Mouse (Mus musculus) layer of hippocampus, postnatal 10 days (tissue): ENCODE data around the gene Adcy3. TPM values are rescaled to one million over a fixed set of nuclear protein-coding genes. Genes with fewer than 3 reads are reported as not detected.
"Not testable (repeated sequence)": the region's sequence is repeated elsewhere in the genome, so short reads cannot be mapped to it uniquely, and the experiment has no call there.

ENCODE experiments used
- DNase-seq, 2 experiments: peaks; one replicate each; pipeline ENCODE4 v3.0.0; 2021; ENCODE audit warnings: low spot score in 2 of 2
- total RNA-seq, 2 experiments: library from RNA; stranded (reverse); gene quantifications; 2 replicates each; pipeline ENCODE4 v1.2.3; 2021

Gene Adcy3
- total RNA-seq, 2 experiments from 2014 or later: 45.8 to 48.1 TPM

DNA sequence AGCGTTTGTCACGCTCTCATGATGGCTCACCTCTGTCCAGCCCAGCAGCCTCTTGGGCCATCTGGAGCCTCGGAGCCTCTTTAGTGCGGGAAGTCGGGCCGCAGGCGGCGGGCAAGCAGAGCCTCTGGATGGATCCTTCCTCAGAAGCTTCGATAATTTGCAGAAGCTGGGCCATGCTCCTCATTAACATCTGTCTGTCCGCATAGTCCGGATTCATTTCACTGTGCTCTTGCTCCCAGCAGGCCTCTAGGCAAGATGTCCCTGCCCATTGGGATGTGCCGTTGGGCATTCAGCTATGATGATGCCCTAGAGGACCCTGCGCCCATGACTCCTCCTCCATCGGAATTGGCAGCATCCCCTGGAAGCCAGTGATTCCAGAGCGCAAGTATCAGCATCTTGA is 104.6 kb downstream of the Adcy3 start:
- DNase-seq: no peak

DNA sequence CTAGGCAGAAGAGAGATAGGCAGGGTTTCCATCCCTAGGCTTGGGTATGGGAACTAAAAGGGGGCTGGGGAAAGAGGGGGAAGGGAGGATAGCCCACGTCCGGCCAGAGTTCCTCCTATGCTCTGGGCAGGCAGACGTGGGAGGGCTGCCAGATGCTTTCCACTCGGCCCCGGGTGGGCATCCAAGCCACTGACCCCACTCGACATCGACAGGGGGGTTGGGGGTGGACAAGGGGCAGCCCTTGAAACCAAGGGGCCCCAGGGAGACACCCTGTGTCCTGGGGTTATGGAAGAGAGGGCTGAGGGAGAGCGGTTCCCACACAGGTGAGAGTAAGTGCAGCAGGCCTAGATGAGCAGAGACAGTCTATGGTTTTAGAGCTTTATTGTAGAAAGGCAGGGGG is 107.4 kb downstream of the Adcy3 start:
- not testable (repeated sequence) for DNase-seq

DNA sequence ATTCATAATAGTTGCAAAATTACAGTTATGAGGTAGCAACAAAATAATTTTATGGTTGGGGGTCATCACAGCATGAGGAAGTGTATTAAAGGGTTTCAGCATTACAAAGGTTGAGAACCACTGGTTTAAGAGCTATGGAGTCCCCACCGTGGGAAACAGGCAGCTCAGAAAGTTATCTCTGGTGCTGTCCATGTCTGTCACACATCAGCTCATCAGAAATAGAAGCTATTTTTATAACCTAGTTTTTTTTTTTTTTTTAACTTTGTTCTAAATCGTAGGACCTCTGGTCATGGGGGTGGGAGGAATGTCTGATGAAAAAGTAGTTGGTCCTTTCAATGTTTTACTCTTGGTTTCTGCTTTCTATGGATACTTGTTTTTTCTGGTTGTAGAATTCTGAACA is 110.9 kb downstream of the Adcy3 start:
- no peak for DNase-seq

DNA sequence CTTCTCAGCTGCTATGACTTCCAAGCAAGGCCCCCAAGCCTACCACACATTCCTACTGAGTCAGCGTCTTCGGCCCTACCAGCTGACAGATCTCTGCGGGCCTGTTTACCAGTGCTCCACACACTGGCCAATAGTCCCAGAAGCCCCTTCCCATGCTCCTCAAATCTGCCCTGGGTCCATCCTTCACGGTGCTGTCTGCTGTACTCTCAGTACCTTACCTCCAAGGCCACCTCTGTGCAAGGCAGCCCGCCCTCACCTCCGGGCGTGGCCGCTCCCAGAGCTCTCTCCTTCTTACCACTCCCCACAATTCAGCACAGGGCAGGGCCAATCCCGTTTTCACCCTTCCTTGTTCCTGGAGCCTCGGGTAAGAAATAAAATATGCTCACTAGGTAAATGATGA is 112.8 kb downstream of the Adcy3 start:
- no peak for DNase-seq

DNA sequence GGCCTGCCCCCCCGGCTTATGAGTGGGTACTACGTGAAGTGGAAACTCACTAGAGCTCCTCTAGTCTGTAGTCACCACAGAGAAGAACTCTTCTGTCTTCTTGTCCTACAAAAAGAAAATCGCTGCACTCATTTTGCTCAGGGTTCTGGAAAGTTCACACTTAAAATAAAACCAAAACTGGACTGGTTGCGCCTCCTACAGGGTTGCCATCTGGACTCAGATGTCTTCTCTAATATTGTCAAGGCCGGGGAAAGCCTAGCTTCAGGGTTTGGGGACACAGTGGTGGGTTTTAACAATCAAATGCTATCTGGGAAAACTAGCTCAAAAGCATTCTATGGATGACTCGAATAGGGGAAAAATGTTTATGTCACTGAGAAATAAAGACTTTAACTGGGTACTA is 116.9 kb downstream of the Adcy3 start:
- DNase-seq: no peak

DNA sequence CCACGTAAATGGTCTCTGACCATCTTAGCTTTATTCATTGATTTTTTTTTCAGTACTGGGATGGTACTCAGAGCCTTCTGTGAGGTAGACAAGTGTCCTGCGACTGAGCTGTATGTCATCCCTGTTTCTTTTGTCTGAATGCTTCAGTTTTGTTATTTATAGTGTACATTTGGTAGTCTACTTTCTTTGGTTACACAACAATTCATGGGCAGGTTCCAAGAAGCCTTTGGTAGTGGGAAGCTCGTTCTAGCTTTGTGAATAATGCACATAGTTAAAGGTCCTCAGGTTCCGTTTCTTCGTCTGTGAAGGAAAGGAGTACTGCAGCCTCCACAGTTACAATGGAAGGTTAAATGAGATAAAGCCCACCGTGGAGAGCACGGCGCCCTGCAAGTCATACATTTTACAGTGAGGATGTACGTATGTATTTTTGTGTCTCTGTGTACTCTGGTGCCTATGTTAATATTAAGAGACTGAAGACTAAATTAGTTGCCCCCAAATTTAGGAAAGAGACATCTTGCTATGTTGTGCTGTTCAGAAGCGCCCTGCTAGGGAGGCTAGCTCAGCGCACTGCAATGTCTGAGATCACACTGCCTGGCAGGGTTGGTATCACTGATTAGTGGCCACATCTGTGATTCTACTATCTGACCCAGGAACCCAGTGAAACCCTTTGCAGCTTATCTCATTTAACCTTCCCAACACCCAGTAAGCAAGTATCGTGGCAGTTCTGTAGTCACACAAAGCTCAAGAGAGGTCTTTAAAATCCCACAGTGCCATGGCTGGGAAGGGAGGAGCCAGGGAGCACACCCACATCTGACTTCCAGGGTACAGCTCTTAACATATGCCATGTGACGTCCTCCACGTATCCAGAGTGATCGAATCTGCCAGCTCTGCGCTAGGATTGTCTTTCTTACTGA is 120.1 kb downstream of the Adcy3 start:
- DNase-seq: no peak

Other genes with a start within 250 kb of the Adcy3 start
- gene Pomc, start 178.2 kb upstream of the Adcy3 start, total RNA-seq: 1 to 10 TPM; 2.2 to 2.5 TPM
- 10 to 100 TPM; 95.3 to 97.8 TPM for gene Efr3b, start 94.2 kb upstream of the Adcy3 start, total RNA-seq
- 10 to 100 TPM; 53.9 to 57.8 TPM for gene Dnajc27, start 50.5 kb upstream of the Adcy3 start, total RNA-seq
- 1 to 10 TPM; 9.7 to 9.8 TPM for gene Ptrhd1, start 100.9 kb downstream of the Adcy3 start, total RNA-seq
- gene Cenpo, start 101.2 kb downstream of the Adcy3 start, total RNA-seq: 1 to 10 TPM; 5.8 to 6.4 TPM